Comparison of ENCODE assay signal across 9 mouse cellular contexts in genomic region chr12:111678997-111679396, GRCm38 (mm10). TPM values are rescaled to one million over a fixed set of nuclear protein-coding genes. Genes with fewer than 3 reads are reported as not detected.
A peak's percentile ranks its signal among the peaks of the same experiment; 100 is the strongest.
DNase-seq lines count a peak whose midpoint lies in the region; ATAC-seq and TF ChIP-seq lines count a peak whose summit lies in the region.
"Had no signal": no experiment of that assay in that cellular context is flagged by ENCODE, and none has a peak within 500 bp of the region (broad histone marks: within the 10 kb centered on the region; RNA-seq: fewer than 3 reads in every experiment).

No protein-coding gene starts in this region.

- peaks cover 10% of the 10 kb centered on the region for H3K4me1 ChIP-seq in cortical plate, adult 2 months (ENCODE audit: control insufficient read depth, insufficient read depth, low read length)
- H3K4me1 ChIP-seq in intestine, postnatal 0 days (replicated peaks; ENCODE audit: control insufficient read depth, insufficient read depth, low read length) = peaks cover 20% of the 10 kb centered on the region
- peaks cover 20% of the 10 kb centered on the region for H3K4me1 ChIP-seq in neural tube, embryonic 14.5 days (ENCODE audit: control insufficient read depth, insufficient read depth, low read length)

- DNase-seq in layer of hippocampus, adult 2 months (ENCODE audit: low spot score in 2 of 2) = no peak
- no peak for DNase-seq in layer of hippocampus, adult 11-12 months (ENCODE audit: low spot score)
- DNase-seq in right cerebral cortex, postnatal 25 days = no peak
- no peak for DNase-seq in right cerebral cortex, adult 2 months (ENCODE audit: low spot score in 2 of 2)
- DNase-seq in kidney, adult 11 months = no peak
- DNase-seq: left cerebral cortex, postnatal 4 days had no signal

- no peak for TF ChIP-seq POLR2A in cortical plate, adult 2 months (IDR thresholded peaks at IDR 0.05; ENCODE audit: extremely low read depth, insufficient read depth, low read length)

- H3K4me3 ChIP-seq in layer of hippocampus, adult 2 months = peak overlapping the region; percentile 94
- H3K4me3 ChIP-seq in cortical plate, adult 2 months (ENCODE audit: insufficient read depth, low read length) = peak overlapping the region; percentile 71
- peak overlapping the region; percentile 84 for H3K4me3 ChIP-seq in intestine, postnatal 0 days (ENCODE audit: low read depth, low read length)
- peak overlapping the region; percentile 79; the same call in 1 of the 2 replicates for H3K4me3 ChIP-seq in neural tube, embryonic 14.5 days (ENCODE audit: low read depth, low read length)

- peak overlapping the region; percentile 59; the same call in 1 of the 2 replicates for H3K9ac ChIP-seq in intestine, postnatal 0 days (ENCODE audit: low read depth, low read length)
- H3K9ac ChIP-seq in neural tube, embryonic 14.5 days (replicated peaks; ENCODE audit: low read depth, low read length) = no peak overlapping the region

- 33% methylated on average over 7 of the region's 7 CpGs for WGBS in intestine, postnatal 0 days
- 52% methylated on average over 7 of the region's 7 CpGs for WGBS in neural tube, embryonic 14.5 days

- H3K4me2 ChIP-seq in intestine, postnatal 0 days (replicated peaks; ENCODE audit: low read depth) = peak overlapping the region; percentile 92
- peak overlapping the region; percentile 97 for H3K4me2 ChIP-seq in neural tube, embryonic 14.5 days (ENCODE audit: low read depth, low read length)

- H3K36me3 ChIP-seq in intestine, postnatal 0 days (ENCODE audit: control insufficient read depth, insufficient read depth) = peaks cover 18% of the 10 kb centered on the region; the same call in 1 of the 2 replicates
- H3K36me3 ChIP-seq in neural tube, embryonic 14.5 days (ENCODE audit: control insufficient read depth, insufficient read depth, low read length) = no peaks in the 10 kb centered on the region

- no peak for ATAC-seq in intestine, postnatal 0 days
- ATAC-seq in neural tube, embryonic 14.5 days (ENCODE audit: low read depth) = no peak

- no peaks in the 10 kb centered on the region for H3K27me3 ChIP-seq in intestine, postnatal 0 days (replicated peaks; ENCODE audit: control insufficient read depth, insufficient read depth, low read length)
- H3K27me3 ChIP-seq in neural tube, embryonic 14.5 days (ENCODE audit: control insufficient read depth, insufficient read depth, low read length) = no peaks in the 10 kb centered on the region

- H3K27ac ChIP-seq in layer of hippocampus, adult 2 months = no peak overlapping the region
- H3K27ac ChIP-seq in cortical plate, adult 2 months (ENCODE audit: insufficient read depth, low read length) = no peak overlapping the region
- no peak overlapping the region for H3K27ac ChIP-seq in intestine, postnatal 0 days (ENCODE audit: low read depth, low read length)
- H3K27ac ChIP-seq in neural tube, embryonic 14.5 days (ENCODE audit: low read depth, low read length) = no peak overlapping the region

- no peak for TF ChIP-seq CTCF in layer of hippocampus, adult 2 months (conservative IDR thresholded peaks at IDR 0.05)
- TF ChIP-seq CTCF in cortical plate, adult 2 months (IDR thresholded peaks at IDR 0.05; ENCODE audit: extremely low read depth, insufficient read depth, low read length) = no peak
- no peak for TF ChIP-seq CTCF in intestine, postnatal 0 days (IDR thresholded peaks at IDR 0.05; ENCODE audit: low read depth)

- H3K9me3 ChIP-seq in intestine, postnatal 0 days (ENCODE audit: control insufficient read depth) = no peaks in the 10 kb centered on the region
- no peaks in the 10 kb centered on the region for H3K9me3 ChIP-seq in neural tube, embryonic 14.5 days (ENCODE audit: control insufficient read depth, low read length)

RNA-seq across cellular contexts. Expression of gene Trmt61a, which starts 1.1 kb away (rescaled TPM):
- total RNA-seq in layer of hippocampus, adult 2 months (2021) = 10 to 100 TPM; 16.7 to 18.0 TPM
- 20.0 and 20.8 TPM in 2 replicates for polyA plus RNA-seq in cortical plate, adult 2 months (2012; rRNA removed)
- polyA plus RNA-seq in intestine, postnatal 0 days (2015; fragmentation: Nextera tagmentation; extraction: Ambion mirVana) = 5.6 TPM in 2 replicates
- 4.3 and 5.0 TPM in 2 replicates for polyA plus RNA-seq in neural tube, embryonic 14.5 days (2014; fragmentation: Nextera tagmentation; extraction: Ambion mirVana)

RNA-seq across cellular contexts. Expression of gene Ckb, which starts 6.9 kb away (rescaled TPM):
- 1,000 to 10,000 TPM; 1,228 to 1,237 TPM for total RNA-seq in layer of hippocampus, adult 2 months (2021)
- polyA plus RNA-seq in cortical plate, adult 2 months (2012; rRNA removed) = 3,152 and 3,325 TPM in 2 replicates
- 628 and 645 TPM in 2 replicates for polyA plus RNA-seq in intestine, postnatal 0 days (2015; fragmentation: Nextera tagmentation; extraction: Ambion mirVana)
- 1,430 and 1,628 TPM in 2 replicates for polyA plus RNA-seq in neural tube, embryonic 14.5 days (2014; fragmentation: Nextera tagmentation; extraction: Ambion mirVana)

RNA-seq across cellular contexts. Expression of gene Bag5, which starts 34.1 kb away (rescaled TPM):
- total RNA-seq in layer of hippocampus, adult 2 months (2021) = 10 to 100 TPM; 50.6 to 50.9 TPM
- polyA plus RNA-seq in cortical plate, adult 2 months (2012; rRNA removed) = 49.6 and 51.0 TPM in 2 replicates
- 29.6 and 32.1 TPM in 2 replicates for polyA plus RNA-seq in intestine, postnatal 0 days (2015; fragmentation: Nextera tagmentation; extraction: Ambion mirVana)
- 68.1 and 71.8 TPM in 2 replicates for polyA plus RNA-seq in neural tube, embryonic 14.5 days (2014; fragmentation: Nextera tagmentation; extraction: Ambion mirVana)

RNA-seq across cellular contexts. Expression of gene Apopt1, which starts 34.1 kb away (rescaled TPM):
- 10 to 100 TPM; 35.7 to 36.8 TPM for total RNA-seq in layer of hippocampus, adult 2 months (2021)
- polyA plus RNA-seq in cortical plate, adult 2 months (2012; rRNA removed) = 48.4 and 52.6 TPM in 2 replicates
- polyA plus RNA-seq in intestine, postnatal 0 days (2015; fragmentation: Nextera tagmentation; extraction: Ambion mirVana) = 42.6 and 44.8 TPM in 2 replicates
- polyA plus RNA-seq in neural tube, embryonic 14.5 days (2014; fragmentation: Nextera tagmentation; extraction: Ambion mirVana) = 65.7 and 69.6 TPM in 2 replicates
